Mouse (Mus musculus) layer of hippocampus, adult 9-10 months (tissue): ENCODE measurements at regions not wholly inside any gene's neighbourhood (a gene's known extent, or its start where the extent isn't known, plus 50 kb on each side); places are given as distances from the start of the nearest gene placed in this dataset.
"Not testable (repeated sequence)": the region's sequence is repeated elsewhere in the genome, so short reads cannot be mapped to it uniquely, and the experiment has no call there.

Experiments
- DNase-seq: peaks from one replicate; pipeline ENCODE4 v3.0.0; 2022; ENCODE audit warnings: low spot score

DNA sequence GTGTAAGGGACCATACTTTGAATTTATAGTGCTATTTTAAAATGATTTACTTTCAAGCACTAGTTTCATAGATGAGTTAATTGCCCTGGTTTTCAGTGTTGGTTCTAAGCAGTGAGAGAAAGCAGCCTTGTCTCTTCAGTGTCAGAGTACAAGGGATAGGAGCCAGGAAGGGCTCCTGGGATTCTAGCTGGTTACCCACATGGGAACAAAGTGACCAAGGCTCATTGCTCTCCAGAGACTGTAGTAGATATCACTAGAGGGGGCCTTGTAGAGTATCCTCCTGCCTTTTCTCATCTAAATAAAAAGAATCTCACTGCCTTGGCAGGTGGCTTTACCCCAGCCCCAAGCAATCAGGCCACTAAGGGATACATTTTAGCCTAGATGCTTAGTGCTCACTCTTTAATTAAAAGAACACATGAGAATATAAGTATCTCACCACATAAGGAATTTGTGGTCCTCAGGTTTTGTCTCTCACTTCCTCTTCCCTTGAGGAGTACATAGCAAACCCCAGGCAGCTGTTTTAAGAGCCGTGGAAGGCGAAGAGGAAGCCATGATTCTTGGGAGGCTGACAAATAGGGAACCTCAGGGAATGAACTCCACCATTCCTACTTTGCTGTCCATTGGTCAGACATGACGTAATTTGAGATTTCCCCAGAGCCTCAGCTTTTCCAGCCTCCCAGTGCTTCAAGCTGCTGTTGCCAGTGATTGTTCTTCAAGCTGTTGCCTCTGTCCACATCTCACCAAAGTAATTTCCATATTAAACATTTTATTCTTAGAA is 449.2 kb upstream of the Ube2e3 start:
- DNase-seq: no peak

DNA sequence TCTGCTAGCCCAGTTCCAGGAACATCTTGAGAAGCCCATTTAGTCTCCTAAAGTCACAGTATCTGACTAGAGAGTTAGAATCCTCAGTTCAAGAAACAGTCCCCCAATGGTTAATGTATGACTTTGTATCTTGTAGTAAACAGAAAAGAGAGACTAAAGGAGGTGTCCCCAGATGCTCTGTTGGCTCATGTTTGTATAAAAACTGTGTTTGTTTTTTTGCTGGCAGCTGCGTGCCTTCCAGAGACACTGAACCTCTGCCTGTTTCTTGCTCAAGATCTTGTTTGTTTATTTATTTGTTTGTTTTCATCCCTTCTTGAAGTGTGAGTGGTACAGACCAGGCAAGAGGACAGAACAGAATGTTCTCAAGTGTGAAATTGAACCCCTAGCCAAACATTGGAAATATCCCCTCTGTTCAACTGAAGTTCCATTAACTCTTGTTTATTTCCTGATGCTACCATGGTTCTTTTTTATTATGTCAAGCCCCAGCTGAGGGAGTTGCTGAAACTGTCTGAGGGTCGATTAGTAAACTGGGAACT is 451.3 kb upstream of the Ube2e3 start:
- no peak for DNase-seq

DNA sequence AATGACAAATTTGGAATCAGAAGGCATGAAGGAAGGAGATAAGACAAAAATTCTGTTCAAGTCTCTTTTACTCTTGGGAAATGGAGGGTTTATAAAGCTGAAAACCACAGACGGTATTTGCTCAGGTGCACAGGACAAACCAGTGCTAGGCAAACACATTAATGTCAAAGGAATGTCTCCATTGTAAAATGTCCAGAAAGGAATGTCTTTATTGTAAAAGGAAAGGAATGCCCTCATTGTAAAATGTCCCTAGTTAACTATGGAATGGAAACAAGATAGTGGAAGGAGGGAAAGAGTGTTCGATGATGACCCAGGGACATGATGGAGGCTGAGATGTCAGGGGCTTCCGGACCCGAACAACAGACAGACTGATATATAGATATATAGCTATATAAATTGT is 454.9 kb upstream of the Ube2e3 start:
- DNase-seq: no peak

DNA sequence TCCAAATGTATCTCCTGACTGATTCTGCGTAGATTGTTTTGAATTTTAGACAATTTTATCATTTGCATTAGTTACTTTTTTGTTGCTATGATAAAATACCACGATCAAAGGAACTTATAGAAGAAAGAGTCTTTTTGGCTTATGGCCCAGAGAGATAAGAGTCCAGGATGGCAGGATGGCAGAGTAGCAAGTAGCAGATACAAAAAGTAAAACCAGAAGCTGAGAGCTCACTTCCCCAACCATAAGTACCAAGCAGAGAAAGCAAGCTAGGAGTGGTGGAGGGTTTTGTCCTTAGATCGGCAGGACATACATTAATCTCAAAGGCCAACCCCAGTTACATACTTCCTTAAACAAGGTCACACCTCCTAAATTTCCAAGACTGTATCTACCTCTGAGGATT is 457.7 kb upstream of the Cwc22 start:
- DNase-seq: no peak

DNA sequence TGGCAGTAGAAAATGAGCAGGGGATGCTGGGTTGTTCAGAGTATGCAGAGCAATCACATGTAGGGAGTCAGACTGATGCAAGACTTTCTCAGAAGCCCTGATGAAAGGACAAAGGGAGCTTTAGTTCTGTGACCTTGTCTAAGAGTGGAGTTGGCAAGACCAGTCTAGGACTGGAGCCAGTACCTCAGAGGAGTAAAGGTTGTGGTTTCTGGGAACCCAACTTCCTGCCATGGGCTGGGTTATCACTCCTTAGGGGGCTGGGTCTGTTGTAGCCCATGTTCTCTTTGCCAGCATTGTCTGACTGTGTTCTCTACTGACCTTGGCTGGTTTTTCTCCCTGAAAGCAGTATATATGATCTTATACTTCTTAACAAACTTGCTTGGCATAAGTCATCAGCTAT is 453.1 kb upstream of the Cwc22 start:
- no peak for DNase-seq

DNA sequence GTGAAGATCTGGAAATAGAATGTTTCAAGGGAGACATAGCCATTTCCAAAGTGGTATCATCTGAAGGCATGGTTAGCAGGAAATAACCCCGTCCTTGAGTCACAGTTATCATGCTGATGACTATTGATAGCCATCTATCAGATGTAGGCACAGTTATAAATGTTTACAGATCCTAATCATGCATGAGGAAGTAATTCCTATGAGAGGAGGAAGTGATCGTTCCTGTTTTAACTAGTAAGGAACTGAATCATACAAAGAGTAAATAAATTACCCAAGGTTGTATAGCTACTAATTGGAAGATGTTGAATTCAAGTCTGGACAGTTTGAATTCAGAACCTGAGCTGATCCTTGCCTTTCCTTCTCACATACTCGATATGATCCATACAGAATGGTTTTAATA is 450.7 kb upstream of the Cwc22 start:
- DNase-seq: no peak

DNA sequence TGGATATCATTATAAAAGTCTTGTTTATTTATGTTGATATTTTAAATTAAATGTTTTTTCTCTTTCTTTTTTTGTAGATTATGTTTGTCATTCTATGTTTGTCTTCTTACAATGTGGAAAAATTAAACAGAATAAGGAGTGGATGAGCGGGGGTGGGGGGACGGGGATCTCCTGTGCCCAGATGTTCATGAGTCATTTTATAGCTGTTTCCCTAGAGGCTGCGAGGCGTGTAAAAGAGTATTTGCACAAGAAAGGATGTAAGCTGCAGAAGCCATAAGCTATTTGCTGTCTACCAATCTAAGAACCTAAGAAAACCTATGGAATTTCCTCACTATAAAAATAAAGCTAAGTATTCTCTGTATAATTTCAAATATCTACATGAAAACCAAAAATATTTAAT is 446.9 kb upstream of the Cwc22 start:
- no peak for DNase-seq

DNA sequence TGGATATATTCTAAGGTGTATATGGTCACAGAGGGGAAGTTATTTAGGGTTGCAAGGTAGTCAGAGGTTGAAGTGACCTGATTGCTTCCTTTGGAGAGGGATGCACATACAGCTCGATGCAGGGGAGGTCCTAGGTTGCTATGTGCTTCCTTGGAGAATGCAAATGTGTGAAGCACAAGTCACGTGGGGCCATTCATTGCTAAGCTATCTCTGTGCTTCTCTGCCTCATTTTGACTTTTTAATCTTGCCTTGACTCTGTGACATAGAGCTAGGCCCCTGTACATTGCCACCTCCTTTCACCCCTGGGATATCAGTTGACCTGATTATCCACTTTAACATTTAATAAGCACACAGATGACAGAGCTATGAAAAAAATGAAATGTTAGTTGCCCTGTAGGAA is 446.2 kb upstream of the Cwc22 start:
- DNase-seq: no peak

DNA sequence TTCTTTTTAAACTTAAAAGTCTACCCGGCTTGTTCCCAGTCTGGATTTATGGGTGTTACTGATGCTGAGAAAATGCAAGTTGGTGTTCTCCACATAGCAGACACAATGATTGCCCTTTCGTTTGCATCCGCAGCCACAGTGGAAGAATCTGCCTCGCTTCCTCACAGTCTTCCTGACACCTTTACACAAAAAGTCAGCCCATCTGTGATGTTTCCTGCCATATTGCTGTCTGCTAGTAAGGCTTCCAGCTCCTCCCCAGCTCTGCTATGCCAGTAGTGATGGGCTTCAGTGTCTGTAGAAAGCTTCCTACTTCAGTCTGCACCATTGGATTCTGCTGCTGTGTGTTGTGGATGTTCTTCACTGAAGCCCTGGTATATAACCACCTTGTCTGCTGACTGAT is 441.8 kb upstream of the Cwc22 start:
- peak; percentile 21 for DNase-seq

DNA sequence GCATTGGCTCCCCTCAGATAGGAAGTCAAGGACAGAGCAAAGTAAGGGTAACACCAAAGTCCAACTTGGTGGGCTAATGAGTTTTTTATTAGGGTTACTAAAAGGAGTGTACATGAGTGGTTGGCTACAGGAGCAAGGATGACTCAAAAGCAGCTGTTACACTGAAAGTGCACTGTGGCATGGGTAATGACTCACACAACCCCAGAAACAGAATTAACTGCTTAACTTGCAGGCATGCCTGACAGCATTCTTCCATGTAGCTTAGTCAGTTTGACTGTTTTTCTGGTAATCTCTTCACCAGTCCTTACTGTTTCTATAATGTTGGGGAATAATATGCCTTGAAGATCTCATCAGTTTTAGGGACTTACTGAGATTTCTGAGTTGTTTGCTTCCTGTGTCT is 435.1 kb upstream of the Cwc22 start:
- no peak for DNase-seq

DNA sequence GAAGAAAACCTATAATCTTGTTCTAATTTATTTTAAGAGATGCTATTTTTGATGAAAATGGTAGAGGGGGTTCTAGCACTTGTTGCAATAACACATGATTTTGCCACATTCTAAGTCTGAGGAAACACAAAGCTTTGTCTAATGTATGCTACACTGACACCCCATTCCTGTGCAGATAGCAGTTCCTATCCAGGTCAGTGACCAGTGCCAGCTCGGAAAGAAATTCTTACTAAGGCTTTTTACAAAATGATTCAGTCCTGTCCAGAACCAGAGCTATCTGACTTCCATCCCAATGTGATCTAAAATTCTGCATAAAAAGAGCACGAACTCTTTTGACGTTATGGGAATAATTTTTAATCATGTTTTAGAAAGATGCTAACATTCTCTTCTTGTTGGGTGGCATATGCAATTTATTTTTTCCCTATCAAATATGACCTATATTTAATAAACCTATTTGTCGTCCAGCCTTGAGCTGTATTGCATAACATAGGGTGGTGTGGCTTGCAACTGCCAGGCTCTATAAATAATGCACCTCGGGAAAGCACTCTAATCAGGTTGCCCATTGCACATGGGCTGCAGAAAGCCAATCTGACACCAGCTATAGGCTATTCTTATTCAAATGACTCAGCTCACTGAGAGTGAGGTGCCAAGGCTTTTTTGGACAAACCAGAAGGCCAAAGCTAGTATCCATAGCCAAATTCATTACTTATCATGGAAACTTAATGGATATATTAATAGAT is 385.7 kb upstream of the Cwc22 start:
- DNase-seq: no peak

DNA sequence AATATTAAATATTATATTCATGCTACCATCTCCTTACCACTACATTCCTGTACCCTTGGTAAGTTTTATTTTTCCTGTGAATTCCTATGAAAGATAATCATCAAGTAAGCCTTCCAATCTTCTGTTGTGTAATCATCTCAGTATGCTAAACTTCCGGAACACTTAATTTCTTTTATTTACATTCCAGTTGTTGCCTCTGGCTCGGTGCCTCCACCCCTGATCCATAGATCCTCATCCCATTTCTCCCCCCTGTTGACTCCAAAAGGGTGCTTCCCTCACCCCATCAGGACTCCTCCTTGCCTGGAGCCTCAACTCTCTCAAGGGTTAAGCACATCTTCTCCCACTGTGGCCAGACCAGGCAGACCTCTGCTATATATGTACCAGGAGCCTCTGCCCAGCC is 379.9 kb upstream of the Cwc22 start:
- no peak for DNase-seq

DNA sequence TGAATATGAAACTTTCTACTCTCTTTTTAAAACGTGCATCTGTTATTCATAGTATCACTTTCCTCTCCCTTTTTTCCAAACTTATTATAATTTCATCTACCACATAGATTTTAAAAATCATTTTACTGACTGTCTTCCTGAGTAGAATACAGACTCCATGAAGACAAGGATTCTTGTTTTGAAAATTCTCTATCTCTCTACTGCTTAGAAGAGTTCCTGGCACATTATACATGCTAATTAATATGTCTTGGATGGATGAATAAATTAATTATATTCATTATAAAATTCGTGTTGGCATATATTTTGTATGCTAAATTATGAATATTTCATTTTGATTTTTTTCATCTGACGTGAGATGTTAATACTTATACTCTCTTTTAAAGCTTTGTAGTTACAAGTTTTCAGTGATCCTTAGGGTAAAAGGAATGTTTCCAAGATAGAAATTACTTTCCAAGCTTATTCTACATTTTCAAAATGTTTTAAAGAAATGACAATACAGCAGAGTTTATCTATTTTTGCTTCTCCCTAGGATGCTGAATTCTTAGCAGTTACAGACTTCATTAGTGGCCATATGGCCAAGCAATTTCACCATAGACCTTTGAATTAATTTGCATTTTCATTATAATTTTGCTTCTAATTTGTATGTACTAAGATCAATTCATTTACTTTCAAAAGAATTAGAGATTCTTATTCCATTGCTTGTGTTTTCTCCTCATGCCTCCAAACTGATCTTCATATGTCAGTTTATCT is 376.2 kb upstream of the Cwc22 start:
- DNase-seq: peak; percentile 0

DNA sequence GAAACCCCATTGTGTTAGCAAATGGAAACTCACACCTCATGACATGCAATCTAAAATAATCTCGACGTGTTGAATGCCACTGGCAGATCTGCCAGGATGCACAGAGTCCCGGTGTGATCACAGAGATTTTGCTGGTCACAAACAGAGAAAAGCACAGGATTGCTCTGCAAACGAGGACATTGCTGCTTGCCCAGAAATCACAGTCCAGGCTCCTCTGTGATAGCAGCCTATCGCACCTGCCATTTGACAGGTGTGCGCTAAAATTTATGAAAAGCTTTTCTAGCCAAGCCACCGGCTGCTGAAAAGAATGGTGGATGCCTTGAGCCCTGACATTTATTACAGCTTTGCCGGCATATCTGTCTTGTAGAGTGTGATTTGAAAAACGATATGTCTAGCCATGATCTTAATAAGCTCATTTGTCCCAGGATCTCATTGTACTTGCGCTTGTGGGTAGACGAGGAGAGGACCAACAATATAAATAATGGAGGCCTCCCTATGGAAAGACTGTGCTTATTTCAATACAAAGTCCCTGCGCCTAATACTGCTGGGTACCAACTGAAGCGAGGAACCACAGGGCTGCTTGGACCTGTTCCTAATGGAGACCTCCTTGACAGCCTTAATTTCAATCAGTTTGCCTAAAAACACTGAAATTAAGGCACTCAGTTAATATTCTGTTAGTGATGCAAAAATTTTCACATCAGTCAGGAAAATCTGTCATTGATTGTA is 365.8 kb upstream of the Cwc22 start:
- no peak for DNase-seq

DNA sequence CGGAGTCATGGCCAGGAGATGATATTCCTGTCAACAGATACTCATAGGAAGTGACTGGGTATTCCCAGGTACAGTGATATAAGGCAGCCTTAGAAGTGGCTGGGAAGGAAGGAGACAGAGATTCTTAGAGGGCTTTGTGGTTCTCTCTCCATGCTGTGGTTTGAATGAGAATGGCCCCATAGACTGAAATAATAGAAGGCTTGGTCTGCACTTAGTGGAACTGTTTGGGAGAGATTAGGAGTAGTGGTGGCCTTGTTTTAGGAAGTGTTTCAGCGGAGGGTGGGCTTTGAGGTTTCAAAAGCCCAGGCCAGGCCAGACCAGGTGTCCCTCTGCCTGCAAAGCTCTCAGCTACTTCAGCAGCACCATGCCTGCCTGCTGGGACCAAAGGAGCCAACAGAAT is 363.2 kb upstream of the Cwc22 start:
- no peak for DNase-seq

DNA sequence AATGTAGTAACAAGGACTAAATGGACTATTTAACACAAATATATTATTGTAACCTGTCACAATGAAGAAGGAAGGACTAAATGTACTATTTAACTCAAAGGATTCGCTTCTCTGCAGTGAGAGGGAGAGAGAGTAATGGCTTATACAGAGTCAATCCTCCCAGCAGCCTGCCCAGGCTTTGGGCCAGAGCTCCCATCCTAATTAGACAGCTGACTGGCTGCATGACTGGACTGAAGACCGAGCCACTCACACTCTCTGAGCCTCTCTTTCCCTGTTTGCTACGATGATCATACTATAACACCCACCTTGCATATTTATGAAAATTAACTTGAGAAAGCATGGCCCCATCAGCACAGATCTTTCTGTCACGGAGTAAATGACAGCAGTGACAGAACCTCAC is 360.7 kb upstream of the Cwc22 start:
- DNase-seq: no peak

DNA sequence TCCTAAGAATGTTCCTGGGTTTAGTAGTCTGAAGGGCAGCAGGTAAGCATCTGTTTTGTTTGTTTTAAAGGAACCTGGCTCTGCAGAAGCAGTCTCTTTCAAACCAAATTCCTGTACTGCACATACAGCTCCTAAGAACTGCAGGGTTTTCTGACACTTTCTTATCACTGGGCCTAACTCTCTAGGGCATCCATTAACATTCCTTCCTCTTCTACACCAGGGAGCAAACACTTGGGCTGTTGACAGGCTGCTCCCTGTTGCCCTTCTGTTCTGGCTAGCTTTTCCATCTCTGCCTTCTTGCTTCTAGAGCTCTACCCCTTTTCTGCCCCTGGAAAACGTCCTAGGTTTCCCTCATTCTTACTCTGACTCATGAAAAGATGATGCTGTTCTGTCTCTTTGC is 345.5 kb upstream of the Cwc22 start:
- no peak for DNase-seq

DNA sequence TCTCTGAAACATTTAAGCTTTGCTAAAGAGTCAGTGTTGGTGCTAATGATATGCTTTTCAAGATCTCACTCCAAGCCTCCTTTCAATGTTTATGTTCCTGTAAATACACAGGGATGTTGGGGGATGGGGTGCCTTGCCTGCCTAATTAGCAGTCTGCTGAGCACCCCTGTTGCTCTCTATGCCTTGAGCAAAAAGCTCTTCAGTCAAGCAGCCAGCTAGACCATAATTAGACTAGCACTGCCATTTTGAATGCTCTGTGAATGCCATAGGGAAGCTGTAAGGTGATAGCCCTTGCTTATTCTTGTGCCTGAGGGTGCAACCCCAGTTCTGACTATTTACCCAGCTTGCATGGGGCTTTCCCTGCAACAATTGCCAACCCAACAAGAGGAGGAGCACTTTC is 338.6 kb upstream of the Cwc22 start:
- no peak for DNase-seq

DNA sequence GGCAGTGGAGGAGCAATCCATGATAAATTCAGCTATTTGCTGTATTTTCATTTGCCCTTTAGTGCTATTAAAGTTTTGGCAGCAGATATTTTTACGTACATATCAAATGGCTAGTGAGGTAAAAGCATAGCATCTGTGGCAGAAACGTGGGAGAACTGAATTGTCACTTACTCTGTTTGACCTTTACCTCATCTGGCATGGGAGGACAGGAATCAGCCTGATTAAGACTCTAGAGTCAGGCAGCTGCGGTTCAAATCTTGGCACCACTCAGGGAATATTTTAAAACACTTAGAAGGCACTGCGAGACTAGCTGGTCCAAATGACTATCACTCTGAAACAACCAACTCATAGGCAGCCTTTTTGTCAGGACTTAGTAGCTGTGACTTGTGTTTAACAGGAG is 337.4 kb upstream of the Cwc22 start:
- no peak for DNase-seq

DNA sequence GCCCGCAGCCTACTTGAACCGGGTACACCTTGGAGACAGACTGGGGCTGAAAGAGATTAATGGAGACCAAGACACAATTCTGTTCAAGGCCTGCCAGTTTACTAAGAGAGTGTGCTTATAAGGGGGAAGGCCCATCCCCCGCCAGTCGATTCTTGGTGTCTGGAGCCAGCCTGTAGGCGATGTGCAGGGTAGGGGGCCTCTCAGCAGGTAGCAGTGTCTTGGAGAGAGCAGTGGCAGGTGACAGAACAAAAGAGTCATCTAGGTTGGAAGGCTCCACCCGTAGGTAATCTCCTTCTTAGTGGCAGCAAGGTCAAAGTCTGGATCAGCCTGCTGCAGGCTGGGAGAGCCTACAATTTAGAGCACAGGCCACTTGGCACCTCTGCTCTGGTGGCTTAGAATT is 335.7 kb upstream of the Cwc22 start:
- DNase-seq: not testable (repeated sequence)

DNA sequence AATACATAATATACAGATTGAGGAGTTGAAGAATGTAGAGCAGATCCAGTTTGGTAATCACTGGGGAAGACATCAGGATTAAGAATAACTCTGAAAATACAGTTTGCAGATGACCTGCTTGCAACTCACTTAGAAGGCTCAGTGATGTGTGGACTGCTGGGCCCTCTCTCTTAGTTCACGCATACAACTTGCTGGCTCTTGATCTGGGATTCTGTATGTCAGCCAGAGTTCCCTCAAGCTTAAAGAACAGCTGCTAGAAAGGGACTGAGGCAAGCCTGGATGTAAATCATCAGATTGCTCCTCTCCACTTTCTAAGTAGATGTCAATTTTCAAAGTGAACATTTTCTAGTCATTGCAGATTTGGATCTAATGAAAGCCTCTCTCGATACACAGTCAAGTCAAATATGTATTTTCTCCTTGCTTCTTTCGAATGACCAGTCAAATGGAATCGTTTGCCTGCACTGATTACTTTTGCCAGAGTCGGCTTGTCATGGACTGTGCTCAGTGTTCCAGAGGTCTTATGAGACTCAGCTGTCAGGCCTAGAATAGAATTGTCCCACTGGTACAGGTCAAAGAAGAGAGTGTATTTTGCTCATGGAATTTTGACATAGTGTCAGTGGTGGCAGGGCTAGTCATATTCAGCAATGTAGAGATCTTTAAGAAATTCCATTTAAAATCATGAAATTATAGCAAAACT is 334.2 kb upstream of the Cwc22 start:
- DNase-seq: no peak
